Mouse (Mus musculus): ENCODE measurements around the gene Prm1.

DNA sequence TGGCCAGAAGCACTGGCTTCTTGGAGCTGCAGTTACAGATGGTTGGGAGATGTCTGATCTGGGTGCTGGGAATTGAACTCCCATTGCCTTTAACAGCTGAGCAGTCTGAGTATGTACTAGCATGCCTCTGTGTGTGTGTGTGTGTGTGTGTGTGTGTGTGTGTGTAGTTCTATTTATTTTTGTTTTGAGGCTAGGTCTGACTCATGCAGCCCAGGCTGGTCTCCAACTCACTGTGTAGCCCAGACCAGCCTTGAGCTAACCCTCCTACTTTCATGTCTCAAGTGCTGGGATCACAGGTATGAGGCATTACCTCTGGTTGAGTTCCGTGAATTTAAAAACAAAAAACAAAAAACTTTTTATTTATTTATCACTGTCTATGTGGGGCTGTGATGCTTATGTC is 18.9 kb upstream of the Prm1 start:
- TF ChIP-seq POLR2AphosphoS2 (IDR thresholded peaks at IDR 0.05; ENCODE audit: insufficient read length, low read depth) (no peak), TCF3 (IDR thresholded peaks at IDR 0.05; ENCODE audit: insufficient read length, low read depth) (no peak), POLR2A (IDR thresholded peaks at IDR 0.05; ENCODE audit: insufficient read length, low read depth) (no peak), TCF12 (IDR thresholded peaks at IDR 0.05; ENCODE audit: insufficient read depth, poor library complexity, severe bottlenecking) (no peak), MYOG (IDR thresholded peaks at IDR 0.05; ENCODE audit: control insufficient read depth in 1 of 3, insufficient read depth in 1 of 3, insufficient read length in 2 of 3, low read depth in 2 of 3) (no peak)
